Comparison of ENCODE assay signal across 9 mouse cellular contexts in the genomic region with DNA sequence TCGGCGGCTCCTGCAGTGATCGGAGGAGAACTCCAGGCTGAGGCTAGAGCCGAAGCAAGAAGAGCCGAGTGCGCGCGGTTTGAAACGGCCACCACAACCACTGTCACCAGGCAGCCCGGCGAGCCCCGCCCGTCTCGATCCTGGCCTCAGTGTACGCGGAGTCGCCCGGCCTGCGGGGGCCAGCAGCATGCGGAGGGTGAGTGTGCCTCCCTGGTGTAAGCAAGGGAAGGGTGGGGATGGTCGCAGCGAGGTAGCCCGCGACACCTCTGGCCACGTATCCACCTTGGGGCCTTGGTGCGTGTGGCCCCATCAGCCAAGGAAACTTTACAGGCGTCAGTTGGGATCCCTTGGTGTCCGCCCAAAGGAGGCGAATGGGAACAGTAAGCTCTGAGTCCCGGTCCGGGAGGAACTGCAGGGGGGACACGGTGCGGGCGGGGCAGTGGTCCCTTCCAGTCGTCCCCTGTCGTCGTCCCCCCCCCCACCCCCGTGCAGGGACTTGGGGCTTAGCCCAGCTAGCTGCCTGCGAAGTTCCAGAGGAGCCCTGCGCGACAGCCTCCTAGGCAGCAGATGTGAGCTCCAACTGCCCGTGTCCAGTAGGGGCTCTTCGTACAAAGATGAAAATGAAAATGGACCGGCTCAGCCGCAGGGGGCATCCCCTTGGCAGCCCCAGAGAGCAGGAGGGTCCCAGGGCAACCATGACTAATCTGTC. TPM values are rescaled to one million over a fixed set of nuclear protein-coding genes. Genes with fewer than 3 reads are reported as not detected.
A peak's percentile ranks its signal among the peaks of the same experiment; 100 is the strongest.
DNase-seq lines count a peak whose midpoint lies in the region; ATAC-seq and TF ChIP-seq lines count a peak whose summit lies in the region.
"Had no signal": no experiment of that assay in that cellular context is flagged by ENCODE, and none has a peak within 500 bp of the region (broad histone marks: within the 10 kb centered on the region; RNA-seq: fewer than 3 reads in every experiment).

No protein-coding gene starts in this region.

- 1% methylated on average over 45 of the region's 45 CpGs for WGBS in heart, postnatal 0 days
- 2% methylated on average over 45 of the region's 45 CpGs for WGBS in limb, embryonic 12.5 days
- under 1% methylated on average over 45 of the region's 45 CpGs for WGBS in midbrain, embryonic 13.5 days

- peak; percentile 5 for DNase-seq in CD4-positive, CD25-positive, alpha-beta regulatory T cell, adult 2 months (ENCODE audit: low read depth, low spot score)
- peak; percentile 6 to 7 for DNase-seq in B cell, adult 2 months
- peak; percentile 58 for DNase-seq in embryo, embryonic 9.5 days (ENCODE audit: extremely low spot score)
- no peak for DNase-seq in heart, postnatal 0 days (ENCODE audit: low spot score)
- DNase-seq in thymus, postnatal 25 days: no peak

- no peak overlapping the region; the same call in 1 of the 2 replicates for H3K9ac ChIP-seq in heart, postnatal 0 days (replicated peaks; ENCODE audit: low read depth, low read length)
- peak overlapping the region; percentile 52 for H3K9ac ChIP-seq in limb, embryonic 12.5 days (replicated peaks)
- peak overlapping the region; percentile 67 for H3K9ac ChIP-seq in midbrain, embryonic 13.5 days (replicated peaks)

- H3K4me2 ChIP-seq in heart, postnatal 0 days (ENCODE audit: low read depth, low read length): peak overlapping the region; percentile 83
- H3K4me2 ChIP-seq in limb, embryonic 12.5 days: peak overlapping the region; percentile 88
- H3K4me2 ChIP-seq in midbrain, embryonic 13.5 days (replicated peaks): peak overlapping the region; percentile 93

- H3K9me3 ChIP-seq in heart, postnatal 0 days (replicated peaks; ENCODE audit: control insufficient read depth, low read length): no peaks in the 10 kb centered on the region; the same call in 1 of the 2 replicates
- H3K9me3 ChIP-seq in limb, embryonic 12.5 days: no peaks in the 10 kb centered on the region
- H3K9me3 ChIP-seq in midbrain, embryonic 13.5 days: no peaks in the 10 kb centered on the region

- no peak overlapping the region for H3K27ac ChIP-seq in heart, postnatal 0 days (ENCODE audit: low read depth)
- no peak overlapping the region for H3K27ac ChIP-seq in limb, embryonic 12.5 days
- no peak overlapping the region for H3K27ac ChIP-seq in midbrain, embryonic 13.5 days

- TF ChIP-seq CTCF in heart, postnatal 0 days (IDR thresholded peaks at IDR 0.05; ENCODE audit: low read depth): no peak

- peaks cover 6% of the 10 kb centered on the region; the same call in 1 of the 2 replicates for H3K27me3 ChIP-seq in heart, postnatal 0 days (ENCODE audit: control insufficient read depth, insufficient read depth, low read length)
- H3K27me3 ChIP-seq in limb, embryonic 12.5 days: peaks cover 44% of the 10 kb centered on the region
- H3K27me3 ChIP-seq in midbrain, embryonic 13.5 days: peaks cover 5% of the 10 kb centered on the region

- H3K4me1 ChIP-seq in heart, postnatal 0 days (ENCODE audit: control insufficient read depth, insufficient read depth): no peaks in the 10 kb centered on the region
- H3K4me1 ChIP-seq in limb, embryonic 12.5 days (replicated peaks): peaks cover 12% of the 10 kb centered on the region
- H3K4me1 ChIP-seq in midbrain, embryonic 13.5 days (replicated peaks): peaks cover 20% of the 10 kb centered on the region

- ATAC-seq in CD4-positive, CD25-positive, alpha-beta regulatory T cell, adult 4 months: no peak
- peak; percentile 24; the same call in 1 of the 2 replicates for ATAC-seq in heart, postnatal 0 days (ENCODE audit: insufficient read depth, low read depth)
- ATAC-seq in limb, embryonic 12.5 days (ENCODE audit: insufficient number of reproducible peaks, insufficient read depth, low FRiP score, low TSS enrichment, low read depth): peak; percentile 26
- ATAC-seq in midbrain, embryonic 13.5 days: peak; percentile 87

- H3K36me3 ChIP-seq in heart, postnatal 0 days (replicated peaks; ENCODE audit: control insufficient read depth, insufficient read depth, low read length): no peaks in the 10 kb centered on the region
- no peaks in the 10 kb centered on the region for H3K36me3 ChIP-seq in limb, embryonic 12.5 days
- no peaks in the 10 kb centered on the region for H3K36me3 ChIP-seq in midbrain, embryonic 13.5 days

- no peak for TF ChIP-seq EP300 in heart, postnatal 0 days (IDR thresholded peaks at IDR 0.05; ENCODE audit: low read depth)

- H3K4me3 ChIP-seq in heart, postnatal 0 days (ENCODE audit: low read depth, low read length): peak overlapping the region; percentile 52
- peak overlapping the region; percentile 46 for H3K4me3 ChIP-seq in limb, embryonic 12.5 days (replicated peaks)
- H3K4me3 ChIP-seq in midbrain, embryonic 13.5 days (replicated peaks): peak overlapping the region; percentile 49

RNA-seq across cellular contexts. Expression of a gene that starts 0.4 kb away (rescaled TPM):
- polyA plus RNA-seq in CD4-positive, CD25-positive, alpha-beta regulatory T cell, adult 4 months (2017; shearing (Covaris generic)): 1 to 10 TPM; 1.2 to 2.2 TPM
- total RNA-seq in heart, postnatal 0 days (2014; rRNA removed; ENCODE audit: low replicate concordance): 4.1 and 11.4 TPM in 2 replicates
- polyA plus RNA-seq in heart, postnatal 0 days (2015; fragmentation: Nextera tagmentation; extraction: Ambion mirVana): 9.6 and 10.0 TPM in 2 replicates
- 9.5 and 12.1 TPM in 2 replicates for polyA plus RNA-seq in limb, embryonic 12.5 days (2016; fragmentation: Nextera tagmentation; extraction: Ambion mirVana)
- polyA plus RNA-seq in midbrain, embryonic 13.5 days (2015; fragmentation: Nextera tagmentation; extraction: Ambion mirVana): 6.1 and 6.6 TPM in 2 replicates

RNA-seq across cellular contexts. Expression of a gene that starts 13.7 kb away (rescaled TPM):
- not detected for polyA plus RNA-seq in CD4-positive, CD25-positive, alpha-beta regulatory T cell, adult 4 months (2017; shearing (Covaris generic))
- total RNA-seq in heart, postnatal 0 days (2014; rRNA removed; ENCODE audit: low replicate concordance): not detected in 2 replicates
- not detected in 2 replicates for polyA plus RNA-seq in heart, postnatal 0 days (2015; fragmentation: Nextera tagmentation; extraction: Ambion mirVana)
- polyA plus RNA-seq in limb, embryonic 12.5 days (2016; fragmentation: Nextera tagmentation; extraction: Ambion mirVana): not detected in 2 replicates
- polyA plus RNA-seq in midbrain, embryonic 13.5 days (2015; fragmentation: Nextera tagmentation; extraction: Ambion mirVana): 0.43 and 0.90 TPM in 2 replicates
- polyA plus RNA-seq: frontal cortex, adult 2 months had no signal

Comparison
In these comparisons a context has a peak if more than half of its experiments do, and no peak if none do; other contexts are left out.
1. DNase-seq: peak in CD4-positive, CD25-positive, alpha-beta regulatory T cell, adult 2 months (single experiment), B cell, adult 2 months (2 of 2) and embryo, embryonic 9.5 days (single experiment); none in heart, postnatal 0 days (single experiment) and thymus, postnatal 25 days (single experiment).
2. Peak in every context shown above with its lines, with median percentiles within 50 percentile points of each other: H3K4me2 ChIP-seq and H3K4me3 ChIP-seq.